Mouse (Mus musculus) left cerebral cortex, postnatal 36 days (tissue): ENCODE results near the gene Gm20916. TPM values are rescaled to one million over a fixed set of nuclear protein-coding genes. Genes with fewer than 3 reads are reported as not detected.
"Not testable (repeated sequence)": the region's sequence is repeated elsewhere in the genome, so short reads cannot be mapped to it uniquely, and the experiment has no call there.

Source experiments
- DNase-seq, 2 experiments: peaks; one replicate each; pipeline ENCODE4 v3.0.0; 2021 to 2022; ENCODE audit warnings: low spot score in 2 of 2, mixed read lengths in 1 of 2
- intact Hi-C: fragments of 180-260 bp; cut with DNase I; formaldehyde crosslinking; loops from one replicate; pipeline ENCODE4 v1.15.1; 2025
- total RNA-seq, 2 experiments: library from RNA; stranded (reverse); gene quantifications; 2 replicates each; pipeline ENCODE4 v1.2.3; 2021

Gene Gm20916
- not detected for total RNA-seq

DNA sequence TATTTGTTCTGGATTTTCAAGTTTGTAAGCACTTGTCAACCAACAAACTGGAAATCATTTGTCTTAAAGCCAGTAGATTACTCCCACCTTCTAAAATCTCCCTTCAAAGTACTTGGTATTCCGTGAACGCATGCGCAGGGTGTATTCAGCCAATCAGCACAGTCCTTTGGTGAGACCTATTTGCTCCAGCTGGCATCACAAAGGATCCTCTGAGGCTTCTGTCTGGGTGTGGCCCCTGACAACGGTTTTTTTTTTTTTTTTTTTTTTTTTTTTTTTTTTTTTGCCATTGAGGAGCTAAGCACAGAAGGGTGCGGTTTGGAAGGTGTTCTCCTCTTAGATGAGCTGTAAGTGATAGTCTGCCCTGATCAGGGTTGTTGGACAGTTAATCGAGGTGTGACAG is at the start of gene Gm20916:
Gm20916 (plus strand) TSS at position 301 of the 400 bp plus-strand sequence.
- DNase-seq, intact Hi-C loops: not testable (repeated sequence)

Other genes with a start within 250 kb of the Gm20916 start
- not detected for gene Gm20917, start 168.4 kb upstream of the Gm20916 start, total RNA-seq